Mouse (Mus musculus): Measurements from ENCODE around the gene Cant1. TPM values are rescaled to one million over a fixed set of nuclear protein-coding genes. Genes with fewer than 3 reads are reported as not detected.

The Cant1 gene
- polyA plus RNA-seq, 1 experiment: 28.2 TPM

DNA sequence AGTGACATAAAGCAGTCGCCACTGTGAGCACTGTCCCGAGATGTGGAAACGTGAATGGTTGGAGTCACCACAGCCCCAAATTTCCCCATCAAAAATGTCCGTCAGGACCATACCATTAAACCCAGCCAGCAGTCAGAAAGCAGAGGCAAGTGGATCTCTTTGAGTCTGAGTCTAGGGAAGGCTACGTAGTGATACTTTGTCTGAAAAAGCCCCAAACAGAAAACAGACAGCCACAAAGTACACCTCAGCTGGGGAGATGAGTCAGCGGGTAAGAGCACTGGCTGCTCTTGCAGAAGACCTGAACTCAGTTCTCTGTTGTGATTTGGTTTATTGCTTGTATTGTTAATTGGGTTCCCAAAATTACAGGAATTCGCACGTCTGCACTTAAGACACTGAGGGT lies 52.3 kb downstream of the Cant1 start:
- Histone ChIP-seq H3K4me1 (ENCODE audit: control insufficient read depth, insufficient read depth, low read length) (peaks cover 42% of the 10 kb centered on the region), H3K4me3 (ENCODE audit: insufficient read depth, low read length) (no peak overlapping the region), H3K27ac (ENCODE audit: insufficient read depth, low read length) (peak overlapping the region; percentile 48)
- TF ChIP-seq POLR2A (IDR thresholded peaks at IDR 0.05; ENCODE audit: low read depth, low read length): no peak
- TF ChIP-seq CTCF (IDR thresholded peaks at IDR 0.05; ENCODE audit: borderline replicate concordance, insufficient read depth, low read length): no peak

DNA sequence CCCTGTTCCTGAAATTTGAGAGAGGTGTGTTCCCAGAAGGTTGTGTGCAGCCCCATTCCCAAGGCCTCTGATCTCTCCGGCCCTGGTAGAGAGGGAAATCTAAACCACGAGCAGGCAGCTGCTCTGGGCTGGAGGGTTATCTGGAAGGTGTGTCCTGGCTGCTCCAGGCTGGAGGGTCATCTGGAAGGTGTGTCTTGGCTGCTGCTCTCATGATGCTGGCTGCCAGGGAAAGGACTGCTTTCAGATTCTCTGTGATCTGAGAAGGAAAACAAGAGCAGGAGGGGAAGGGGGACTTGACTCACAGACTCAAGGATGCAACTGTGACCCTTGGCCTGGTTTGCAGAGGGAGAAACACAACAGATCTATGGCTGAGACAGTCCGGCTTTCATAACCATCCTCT lies 52.8 kb downstream of the Cant1 start:
- peaks cover 44% of the 10 kb centered on the region for H3K4me1 ChIP-seq (ENCODE audit: control insufficient read depth, insufficient read depth, low read length)
- no peak overlapping the region for H3K4me3 ChIP-seq (ENCODE audit: insufficient read depth, low read length)
- H3K27ac ChIP-seq (ENCODE audit: insufficient read depth, low read length): peak overlapping the region; percentile 48
- TF ChIP-seq POLR2A (IDR thresholded peaks at IDR 0.05; ENCODE audit: low read depth, low read length) (no peak), CTCF (IDR thresholded peaks at IDR 0.05; ENCODE audit: borderline replicate concordance, insufficient read depth, low read length) (no peak)

DNA sequence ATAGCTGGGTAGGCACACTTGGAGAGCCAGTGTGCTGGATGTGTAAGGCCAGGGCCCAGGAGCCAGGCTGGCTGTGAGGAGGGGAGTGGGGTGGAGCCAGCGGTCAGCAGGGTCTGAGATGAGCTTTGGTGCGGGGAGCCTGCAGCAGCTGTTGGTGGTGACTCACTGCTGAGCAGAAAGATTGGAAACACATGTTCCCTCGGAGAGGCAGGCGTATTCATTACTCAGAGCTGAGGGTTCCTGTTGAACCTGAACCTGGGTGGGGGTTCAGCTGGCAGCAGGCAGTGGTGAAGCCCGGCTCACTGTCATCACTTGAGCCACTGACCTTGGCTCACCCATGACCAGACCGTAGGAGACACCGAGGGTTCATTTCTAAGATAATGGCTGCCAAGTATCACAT lies 53.7 kb downstream of the Cant1 start:
- H3K4me3 ChIP-seq (ENCODE audit: insufficient read depth, low read length): no peak overlapping the region
- peaks cover 52% of the 10 kb centered on the region for H3K4me1 ChIP-seq (ENCODE audit: control insufficient read depth, insufficient read depth, low read length)
- peak overlapping the region; percentile 80 for H3K27ac ChIP-seq (ENCODE audit: insufficient read depth, low read length)
- TF ChIP-seq POLR2A (IDR thresholded peaks at IDR 0.05; ENCODE audit: low read depth, low read length) (peak; percentile 37; the same call in 1 of the 2 replicates), CTCF (IDR thresholded peaks at IDR 0.05; ENCODE audit: borderline replicate concordance, insufficient read depth, low read length) (no peak)

DNA sequence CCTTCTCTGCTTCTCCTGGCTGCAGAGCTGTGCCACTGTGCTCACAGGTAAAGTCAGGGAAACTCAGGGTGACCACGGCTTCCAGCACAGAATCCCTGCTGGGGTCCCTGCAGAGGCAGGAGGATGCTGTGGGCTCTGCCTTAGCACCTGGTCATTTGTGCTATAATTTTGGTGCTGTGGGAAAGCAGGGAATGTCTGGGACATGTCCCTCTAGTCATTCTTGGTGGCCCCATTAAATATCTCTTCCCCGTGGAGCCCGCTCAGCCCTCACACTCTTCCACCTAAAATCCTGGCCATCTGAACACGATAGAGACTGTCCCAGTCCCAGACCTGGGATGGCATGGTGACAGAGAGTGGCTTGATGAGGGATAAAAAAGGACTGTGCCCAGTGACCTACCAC lies 54.9 kb downstream of the Cant1 start:
- H3K4me1 ChIP-seq (ENCODE audit: control insufficient read depth, insufficient read depth, low read length): peaks cover 52% of the 10 kb centered on the region
- TF ChIP-seq POLR2A (IDR thresholded peaks at IDR 0.05; ENCODE audit: low read depth, low read length): no peak
- TF ChIP-seq CTCF (IDR thresholded peaks at IDR 0.05; ENCODE audit: borderline replicate concordance, insufficient read depth, low read length): no peak
- peak overlapping the region; percentile 94 for H3K27ac ChIP-seq (ENCODE audit: insufficient read depth, low read length)
- no peak overlapping the region for H3K4me3 ChIP-seq (ENCODE audit: insufficient read depth, low read length)

DNA sequence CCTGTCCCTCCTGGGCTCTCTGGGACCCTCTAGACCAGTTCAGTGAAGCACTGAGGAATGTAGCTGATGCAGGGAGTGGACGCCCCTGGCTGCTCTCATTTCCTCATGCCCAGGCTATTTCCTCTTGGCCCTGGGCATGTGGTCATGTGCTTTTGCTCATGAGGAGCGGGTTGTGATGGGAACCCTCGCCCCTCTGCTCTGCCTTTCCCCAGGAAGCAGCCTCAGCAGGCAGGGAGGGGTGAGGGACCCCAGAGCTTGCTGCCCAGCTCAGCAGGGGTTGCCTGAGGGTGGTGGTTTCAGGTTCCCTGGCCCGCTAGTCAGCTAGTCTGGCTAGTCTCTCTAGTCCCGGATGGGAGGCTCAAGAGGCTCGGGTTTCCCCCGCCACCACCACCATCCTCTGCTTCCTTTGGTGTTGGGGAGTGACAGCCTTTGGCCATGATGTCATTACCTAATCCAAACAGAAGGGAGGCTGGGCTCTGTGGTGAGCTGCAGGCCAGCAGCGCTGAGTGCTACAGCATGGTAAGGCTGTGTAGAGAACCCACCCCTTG lies 55.8 kb downstream of the Cant1 start:
- peak overlapping the region; percentile 94 for H3K27ac ChIP-seq (ENCODE audit: insufficient read depth, low read length)
- no peak overlapping the region for H3K4me3 ChIP-seq (ENCODE audit: insufficient read depth, low read length)
- TF ChIP-seq POLR2A (IDR thresholded peaks at IDR 0.05; ENCODE audit: low read depth, low read length) (peak; percentile 51), CTCF (IDR thresholded peaks at IDR 0.05; ENCODE audit: borderline replicate concordance, insufficient read depth, low read length) (no peak)
- H3K4me1 ChIP-seq (ENCODE audit: control insufficient read depth, insufficient read depth, low read length): peaks cover 52% of the 10 kb centered on the region

DNA sequence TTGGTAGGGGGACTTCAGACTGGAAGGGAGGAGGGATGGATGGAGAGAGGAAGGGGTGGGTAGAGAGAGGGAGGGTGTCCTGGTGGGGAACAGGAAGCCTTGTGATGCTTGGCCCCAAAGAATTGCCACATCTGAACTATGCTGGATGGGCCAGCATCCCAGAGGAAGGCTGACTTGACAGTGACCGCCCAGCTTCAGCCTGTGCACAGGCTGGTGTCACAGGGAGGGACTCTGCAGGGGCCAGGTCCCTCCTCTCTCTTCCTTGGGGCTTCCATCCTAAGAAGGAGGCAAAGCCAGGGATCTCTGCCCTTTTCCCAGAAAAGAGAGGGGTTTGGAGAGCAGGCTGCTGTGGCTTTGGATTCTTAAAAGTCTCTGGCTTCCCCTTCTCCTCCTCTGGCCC lies 56.4 kb downstream of the Cant1 start:
- Histone ChIP-seq H3K4me1 (ENCODE audit: control insufficient read depth, insufficient read depth, low read length) (peaks cover 52% of the 10 kb centered on the region), H3K4me3 (ENCODE audit: insufficient read depth, low read length) (no peak overlapping the region), H3K27ac (ENCODE audit: insufficient read depth, low read length) (peak overlapping the region; percentile 94)
- TF ChIP-seq CTCF (IDR thresholded peaks at IDR 0.05; ENCODE audit: borderline replicate concordance, insufficient read depth, low read length) (no peak), POLR2A (IDR thresholded peaks at IDR 0.05; ENCODE audit: low read depth, low read length) (no peak)

DNA sequence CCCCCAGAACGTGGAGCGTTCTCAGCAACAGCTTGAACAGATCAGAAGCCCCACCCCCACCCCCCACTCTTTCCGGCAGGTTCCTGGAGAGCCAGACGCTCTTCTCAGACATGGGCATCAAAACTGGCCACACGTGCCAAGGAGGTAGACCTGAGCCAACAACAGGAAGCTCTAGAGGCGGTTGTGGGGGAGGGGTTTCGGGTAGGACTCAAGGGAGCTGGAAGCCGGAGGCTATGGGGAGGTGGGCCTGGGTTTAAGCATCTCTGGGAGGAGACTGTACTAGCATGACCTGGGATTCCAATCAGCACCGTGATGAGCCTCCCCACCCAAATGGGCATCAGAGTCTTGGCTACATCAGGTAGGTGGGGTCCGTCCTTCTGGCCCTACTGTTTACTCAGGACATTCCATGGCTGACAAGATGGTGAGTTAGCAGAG lies 58.0 kb downstream of the Cant1 start:
- TF ChIP-seq CTCF (IDR thresholded peaks at IDR 0.05; ENCODE audit: borderline replicate concordance, insufficient read depth, low read length) (no peak), POLR2A (IDR thresholded peaks at IDR 0.05; ENCODE audit: low read depth, low read length) (no peak)
- peaks cover 42% of the 10 kb centered on the region for H3K4me1 ChIP-seq (ENCODE audit: control insufficient read depth, insufficient read depth, low read length)
- peak overlapping the region; percentile 83 for H3K27ac ChIP-seq (ENCODE audit: insufficient read depth, low read length)
- H3K4me3 ChIP-seq (ENCODE audit: insufficient read depth, low read length): no peak overlapping the region

DNA sequence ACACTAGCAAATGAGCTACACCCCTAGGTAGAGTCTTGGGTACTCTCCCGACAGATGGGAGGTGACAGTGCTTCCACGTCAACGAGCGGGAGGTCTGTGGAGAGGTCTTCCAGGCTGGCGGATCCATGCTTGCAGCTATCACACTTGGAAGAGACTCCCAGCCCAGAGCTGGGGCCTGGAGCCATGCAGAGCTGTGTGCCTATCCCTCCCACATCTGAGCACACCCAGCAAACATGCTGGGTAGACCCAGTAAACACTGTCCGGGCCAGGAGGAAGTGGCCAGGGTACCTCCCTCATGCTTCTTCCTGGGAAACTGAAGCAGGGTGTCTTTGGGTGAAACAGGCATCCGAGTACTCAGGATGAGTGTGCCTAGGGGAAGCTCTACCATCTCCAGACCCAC lies 58.4 kb downstream of the Cant1 start:
- Histone ChIP-seq H3K4me3 (ENCODE audit: insufficient read depth, low read length) (no peak overlapping the region), H3K27ac (ENCODE audit: insufficient read depth, low read length) (peak overlapping the region; percentile 83), H3K4me1 (ENCODE audit: control insufficient read depth, insufficient read depth, low read length) (peaks cover 39% of the 10 kb centered on the region)
- TF ChIP-seq POLR2A (IDR thresholded peaks at IDR 0.05; ENCODE audit: low read depth, low read length) (no peak), CTCF (IDR thresholded peaks at IDR 0.05; ENCODE audit: borderline replicate concordance, insufficient read depth, low read length) (no peak)

Other genes with a start within 250 kb of the Cant1 start
- gene Cyth1, start 170.5 kb downstream of the Cant1 start, polyA plus RNA-seq (2011; ENCODE audit: insufficient read length, low read depth, missing spikeins): 11.8 and 12.6 TPM in 2 replicates
- 19.4 and 21.6 TPM in 2 replicates for gene Usp36, start 128.8 kb downstream of the Cant1 start, polyA plus RNA-seq (2011; ENCODE audit: insufficient read length, low read depth, missing spikeins)
- gene Cep295nl, start 76.6 kb downstream of the Cant1 start, polyA plus RNA-seq (2011; ENCODE audit: insufficient read length, low read depth, missing spikeins): 5.2 and 6.1 TPM in 2 replicates
- gene Timp2, start 63.3 kb downstream of the Cant1 start, polyA plus RNA-seq (2011; ENCODE audit: insufficient read length, low read depth, missing spikeins): 967 and 1,083 TPM in 2 replicates
- 116 and 144 TPM in 2 replicates for gene Lgals3bp, start 17.0 kb downstream of the Cant1 start, polyA plus RNA-seq (2011; ENCODE audit: insufficient read length, low read depth, missing spikeins)
- 20.1 and 23.0 TPM in 2 replicates for gene C1qtnf1, start 9.1 kb upstream of the Cant1 start, polyA plus RNA-seq (2011; ENCODE audit: insufficient read length, low read depth, missing spikeins)
- 2.7 and 3.5 TPM in 2 replicates for gene Engase, start 57.7 kb upstream of the Cant1 start, polyA plus RNA-seq (2011; ENCODE audit: insufficient read length, low read depth, missing spikeins)

Data from embryonic fibroblast, embryonic 13.5 days (primary cell).